Mouse (Mus musculus) limb, embryonic 15.5 days (tissue): ENCODE measurements around the gene Uxt. TPM values are rescaled to one million over a fixed set of nuclear protein-coding genes. Genes with fewer than 3 reads are reported as not detected.

Experiments used
- ATAC-seq: fragments of 200-750 bp; cut with Nextera tagmentation; 2 replicates; pipeline ENCODE4 v1.8.0; 2017; ENCODE audit warnings: low read depth, moderate TSS enrichment; ENCODE audit not compliant: insufficient number of reproducible peaks, low FRiP score, low TSS enrichment
- H3K27ac ChIP-seq: fragments of 300-500 bp; sonication (generic); 2 replicates; pipeline ENCODE4 v1.5.1; 2015; ENCODE audit warnings: moderate library complexity, mild to moderate bottlenecking, inconsistent platforms
- H3K27me3 ChIP-seq: fragments of 300-500 bp; sonication (generic); 2 replicates; pipeline ENCODE4 v1.6.1; 2015; ENCODE audit warnings: inconsistent platforms
- H3K36me3 ChIP-seq: fragments of 300-500 bp; sonication (generic); 2 replicates; pipeline ENCODE4 v1.6.1; 2015; ENCODE audit warnings: inconsistent platforms
- H3K4me1 ChIP-seq: fragments of 300-500 bp; sonication (generic); 2 replicates; pipeline ENCODE4 v1.6.1; 2015; ENCODE audit warnings: inconsistent platforms
- H3K4me2 ChIP-seq: fragments of 300-500 bp; sonication (generic); 2 replicates; pipeline ENCODE4 v1.6.1; 2015; ENCODE audit warnings: mild to moderate bottlenecking, inconsistent platforms
- H3K4me3 ChIP-seq: fragments of 300-500 bp; sonication (generic); 2 replicates; pipeline ENCODE4 v1.5.1; 2015; ENCODE audit warnings: mild to moderate bottlenecking, inconsistent platforms
- H3K9ac ChIP-seq: fragments of 300-500 bp; sonication (generic); 2 replicates; pipeline ENCODE4 v1.6.1; 2015; ENCODE audit warnings: inconsistent platforms
- H3K9me3 ChIP-seq: fragments of 300-500 bp; sonication (generic); 2 replicates; pipeline ENCODE4 v1.6.1; 2016; ENCODE audit warnings: inconsistent platforms
- WGBS: fragments of 180-500 bp; shearing (Covaris S2); methylation state at CpG from one replicate; pipeline ENCODE4 v1.1.7; 2015; 5-methylcytosine and 5-hydroxymethylcytosine counted together
- polyA plus RNA-seq: library from polyadenylated mRNA; unstranded; fragments of >200 nt; fragmentation: Nextera tagmentation; extraction: Ambion mirVana; gene quantifications from 2 replicates; pipeline ENCODE4 v1.2.1, GENCODE M21; 2015

Uxt gene
- polyA plus RNA-seq, 1 experiment from 2014 or later, result 47.3 TPM

- H3K27me3 ChIP-seq, result peaks cover 2% of the 10 kb centered on the region; the same call in 1 of the 2 replicates
- peaks cover 5% of the 10 kb centered on the region for H3K4me1 ChIP-seq
- no peaks in the 10 kb centered on the region for H3K9me3 ChIP-seq
- H3K4me3 ChIP-seq, result peak overlapping the region; percentile 41
- 16% methylated on average over 46 of the region's 49 CpGs for WGBS
- H3K36me3 ChIP-seq, result no peaks in the 10 kb centered on the region
- peak; percentile 44; the same call in 1 of the 2 replicates for ATAC-seq
- no peak overlapping the region for H3K27ac ChIP-seq
- peak overlapping the region; percentile 84 for H3K4me2 ChIP-seq
- no peak overlapping the region for H3K9ac ChIP-seq
Observed at GRCm38 (mm10) chrX:20920249-20920843, 41.5 kb downstream of the Uxt start.

DNA sequence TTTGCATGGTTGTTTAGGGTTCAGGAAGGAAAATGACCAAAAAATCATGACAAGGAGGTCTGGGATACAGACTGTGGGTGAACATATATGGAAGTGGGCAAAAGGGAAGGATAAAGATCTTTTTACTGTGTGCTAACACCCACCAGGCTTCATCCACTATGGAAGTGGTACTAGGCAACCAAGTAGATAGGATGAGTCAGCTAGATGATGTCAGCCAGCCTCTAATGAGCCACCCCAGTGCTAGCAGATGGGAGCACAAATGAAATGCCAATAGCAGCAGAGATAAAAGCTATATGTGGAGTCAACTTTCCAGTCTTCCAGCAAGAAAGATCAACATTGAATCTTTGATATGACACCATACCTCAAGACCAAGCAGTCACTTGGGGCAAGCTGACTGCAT is 46.7 kb downstream of the Uxt start:
- H3K4me2 ChIP-seq, result no peak overlapping the region
- H3K27ac ChIP-seq, result no peak overlapping the region
- no peaks in the 10 kb centered on the region for H3K9me3 ChIP-seq
- H3K27me3 ChIP-seq, result 0 out of 2 replicates have a peak, but pooled peaks cover 2% of the 10 kb centered on the region
- no peak overlapping the region for H3K9ac ChIP-seq
- H3K36me3 ChIP-seq, result no peaks in the 10 kb centered on the region
- ATAC-seq, result no peak
- no peaks in the 10 kb centered on the region for H3K4me1 ChIP-seq
- H3K4me3 ChIP-seq, result no peak overlapping the region

DNA sequence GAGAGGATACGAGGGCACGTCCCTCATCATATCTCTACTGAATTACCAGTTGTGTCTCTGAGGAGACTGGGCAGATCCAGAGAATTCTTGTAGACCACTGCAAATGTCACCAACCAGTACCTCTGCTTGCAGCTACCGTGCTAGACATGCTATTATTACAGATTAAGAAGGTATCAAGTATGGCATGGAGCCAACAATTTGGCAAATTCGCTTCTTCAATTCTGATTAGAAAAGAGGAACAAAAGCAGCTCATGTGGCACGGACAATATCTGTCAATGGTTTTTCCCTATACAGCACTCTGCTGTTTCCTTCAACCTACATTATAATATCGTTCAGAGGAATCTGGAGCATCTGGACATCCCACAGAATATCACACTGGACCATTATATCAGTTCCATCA is 48.1 kb downstream of the Uxt start:
- Histone ChIP-seq H3K4me3 (no peak overlapping the region), H3K27ac (no peak overlapping the region), H3K9ac (no peak overlapping the region), H3K27me3 (no peaks in the 10 kb centered on the region), H3K9me3 (no peaks in the 10 kb centered on the region), H3K36me3 (no peaks in the 10 kb centered on the region), H3K4me2 (no peak overlapping the region), H3K4me1 (no peaks in the 10 kb centered on the region)
- no peak for ATAC-seq
- 79% methylated on average over 6 of the region's 6 CpGs for WGBS

GRCm38 (mm10) chrX:20910074-20910473 is 51.7 kb downstream of the Uxt start:
- Histone ChIP-seq H3K4me1 (no peaks in the 10 kb centered on the region), H3K27me3 (no peaks in the 10 kb centered on the region), H3K27ac (no peak overlapping the region), H3K4me2 (no peak overlapping the region), H3K4me3 (no peak overlapping the region), H3K9me3 (no peaks in the 10 kb centered on the region), H3K9ac (no peak overlapping the region), H3K36me3 (no peaks in the 10 kb centered on the region)
- WGBS, result 29% methylated on average over 3 of the region's 3 CpGs
- no peak for ATAC-seq

Other genes with a start within 250 kb of the Uxt start
- gene Araf, start 164.2 kb downstream of the Uxt start, polyA plus RNA-seq, result 107 and 111 TPM in 2 replicates
- 36.0 and 41.1 TPM in 2 replicates for gene Timp1, start 91.9 kb downstream of the Uxt start, polyA plus RNA-seq
- gene Syn1, start 41.0 kb downstream of the Uxt start, polyA plus RNA-seq, result 0.32 and 0.35 TPM in 2 replicates
- 7.7 and 8.4 TPM in 2 replicates for gene Cfp, start 30.5 kb downstream of the Uxt start, polyA plus RNA-seq
- gene Elk1, start 11.4 kb downstream of the Uxt start, polyA plus RNA-seq, result 11.6 and 14.4 TPM in 2 replicates
- gene Zfp182, start 100.3 kb upstream of the Uxt start, polyA plus RNA-seq, result 6.2 and 7.4 TPM in 2 replicates
- gene Spaca5, start 106.4 kb upstream of the Uxt start, polyA plus RNA-seq, result not detected in 2 replicates
- 1.8 and 2.7 TPM in 2 replicates for gene Zfp300, start 127.5 kb upstream of the Uxt start, polyA plus RNA-seq
- not detected in 2 replicates for gene Ssxa1, start 153.8 kb upstream of the Uxt start, polyA plus RNA-seq
- not detected in 2 replicates for gene Gm21876, start 213.6 kb upstream of the Uxt start, polyA plus RNA-seq